In the genomic region with DNA sequence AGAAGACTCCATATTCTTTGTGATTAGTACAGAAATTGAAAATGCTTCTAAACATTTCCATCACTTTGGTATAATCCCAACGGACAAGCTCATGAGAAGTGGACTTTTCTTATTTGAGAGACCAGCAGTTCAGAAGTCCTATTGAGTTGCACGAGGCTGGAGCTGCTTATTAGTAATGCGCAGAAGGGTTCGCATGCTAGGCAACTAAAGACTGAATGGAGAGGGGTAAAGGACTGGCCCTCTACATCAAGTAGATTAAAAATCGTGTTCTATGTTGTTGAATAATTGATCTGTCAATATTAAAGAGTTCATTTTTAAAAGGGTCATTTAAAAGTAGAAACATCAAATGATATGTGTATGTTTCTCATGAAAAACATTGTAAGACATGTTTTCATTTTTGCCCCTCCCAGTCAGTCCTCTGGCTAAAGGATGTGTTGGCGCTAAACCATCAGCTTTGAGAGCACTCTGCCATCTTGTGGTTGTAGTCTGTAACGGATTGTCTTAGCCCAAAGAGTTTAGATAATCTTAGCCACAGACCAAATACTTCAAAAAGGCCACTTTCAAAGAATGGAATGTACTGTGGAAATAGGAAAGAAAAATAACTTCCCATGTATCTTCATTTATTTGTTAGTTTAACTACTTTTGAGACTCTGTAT, we compare ENCODE assay signal across 8 mouse cellular contexts. TPM values are rescaled to one million over a fixed set of nuclear protein-coding genes. Genes with fewer than 3 reads are reported as not detected.
A peak's percentile ranks its signal among the peaks of the same experiment; 100 is the strongest.
DNase-seq lines count a peak whose midpoint lies in the region; TF ChIP-seq lines count a peak whose summit lies in the region.

No protein-coding gene starts in this region.

- H3K9me3 ChIP-seq in hindbrain, embryonic 10.5 days = no peaks in the 10 kb centered on the region

- H3K4me1 ChIP-seq in bone marrow macrophage, adult 2 months (ENCODE audit: control insufficient read depth, insufficient read depth, low read length) = peaks cover 5% of the 10 kb centered on the region
- H3K4me1 ChIP-seq in embryonic fibroblast, embryonic 13.5 days (ENCODE audit: control insufficient read depth, insufficient read depth, low read length) = no peaks in the 10 kb centered on the region; the same call in 1 of the 2 replicates
- peaks cover 12% of the 10 kb centered on the region for H3K4me1 ChIP-seq in hindbrain, embryonic 10.5 days (replicated peaks)

- TF ChIP-seq CTCF in left cerebral cortex, adult 2 months (IDR thresholded peaks at IDR 0.05) = peak; percentile 81
- TF ChIP-seq CTCF in bone marrow macrophage, adult 2 months (IDR thresholded peaks at IDR 0.05; ENCODE audit: low read depth, low read length) = no peak
- TF ChIP-seq CTCF in embryonic fibroblast, embryonic 13.5 days (IDR thresholded peaks at IDR 0.05; ENCODE audit: borderline replicate concordance, insufficient read depth, low read length) = 0 out of 2 replicates have a peak, but pooled peaks have one; percentile 15

- peaks cover 12% of the 10 kb centered on the region for H3K36me3 ChIP-seq in hindbrain, embryonic 10.5 days

- no peak for DNase-seq in left cerebral cortex, adult 2 months (ENCODE audit: extremely low spot score in 1 of 2, low spot score in 2 of 2)
- no peak for DNase-seq in left cerebral cortex, adult 8-10 months (ENCODE audit: low spot score in 2 of 2)
- DNase-seq in hindbrain, embryonic 10.5 days (ENCODE audit: low spot score) = peak; percentile 38
- peak; percentile 51 to 62 for DNase-seq in left cerebral cortex, postnatal 14 days (ENCODE audit: low spot score in 2 of 2)
- peak; percentile 70 for DNase-seq in mesoderm, embryonic 11.5 days (ENCODE audit: low read depth, low spot score)
- peak; percentile 6 to 49 for DNase-seq in thymus, postnatal 10 days (ENCODE audit: low spot score in 2 of 2)

- intact Hi-C loops in left cerebral cortex, adult 2 months (cut with DNase I) = loop anchor here (1.0 to 5.0 kb wide), 2 partner anchors 955 to 1089 kb away; no protein-coding TSS in a partner anchor
- intact Hi-C loops in left cerebral cortex, postnatal 14 days (cut with DNase I) = loop anchor here (1.0 kb wide), 1 partner anchor 1089 kb away; no protein-coding TSS in a partner anchor

- H3K27me3 ChIP-seq in hindbrain, embryonic 10.5 days (ENCODE audit: insufficient read depth, poor library complexity, severe bottlenecking) = no peaks in the 10 kb centered on the region

- peak overlapping the region; percentile 13; the same call in 1 of the 2 replicates for H3K27ac ChIP-seq in left cerebral cortex, adult 2 months
- no peak overlapping the region for H3K27ac ChIP-seq in bone marrow macrophage, adult 2 months (ENCODE audit: insufficient read depth, low read depth, low read length)
- peak overlapping the region; percentile 88 for H3K27ac ChIP-seq in embryonic fibroblast, embryonic 13.5 days (ENCODE audit: insufficient read depth, low read length)
- peak overlapping the region; percentile 88 for H3K27ac ChIP-seq in hindbrain, embryonic 10.5 days

- peak overlapping the region; percentile 79 for H3K4me3 ChIP-seq in left cerebral cortex, adult 2 months
- H3K4me3 ChIP-seq in bone marrow macrophage, adult 2 months (ENCODE audit: insufficient read depth, low read length) = peak overlapping the region; percentile 19; the same call in 1 of the 2 replicates
- peak overlapping the region; percentile 93; the same call in 1 of the 2 replicates for H3K4me3 ChIP-seq in embryonic fibroblast, embryonic 13.5 days (ENCODE audit: insufficient read depth, low read length)
- H3K4me3 ChIP-seq in hindbrain, embryonic 10.5 days = peak overlapping the region; percentile 83

- TF ChIP-seq POLR2A in bone marrow macrophage, adult 2 months (IDR thresholded peaks at IDR 0.05; ENCODE audit: borderline replicate concordance, low read depth, low read length) = no peak
- TF ChIP-seq POLR2A in embryonic fibroblast, embryonic 13.5 days (IDR thresholded peaks at IDR 0.05; ENCODE audit: low read depth, low read length) = no peak

- 46% methylated on average over 7 of the region's 7 CpGs for WGBS in hindbrain, embryonic 10.5 days

RNA-seq across cellular contexts. Expression of a gene that starts 0.8 kb away (rescaled TPM):
- total RNA-seq in left cerebral cortex, adult 2 months (2021) = 10 to 100 TPM; 15.2 to 16.9 TPM
- total RNA-seq in left cerebral cortex, adult 8-10 months (2022) = 10 to 100 TPM; 16.1 to 21.2 (median 18.3) TPM
- 22.6 and 37.1 TPM in 2 replicates for polyA plus RNA-seq in bone marrow macrophage, adult 2 months (2012; ENCODE audit: insufficient read depth, insufficient read length, missing spikeins)
- 23.8 and 29.5 TPM in 2 replicates for polyA plus RNA-seq in embryonic fibroblast, embryonic 13.5 days (2011; ENCODE audit: insufficient read length, low read depth, missing spikeins)
- polyA plus RNA-seq in hindbrain, embryonic 10.5 days (2016; fragmentation: Nextera tagmentation; extraction: Ambion mirVana) = 113 and 121 TPM in 2 replicates
- total RNA-seq in left cerebral cortex, postnatal 14 days (2021) = 10 to 100 TPM; 15.6 to 15.7 TPM

RNA-seq across cellular contexts. Expression of a gene that starts 25.4 kb away (rescaled TPM):
- 10 to 100 TPM; 13.0 to 13.5 TPM for total RNA-seq in left cerebral cortex, adult 2 months (2021)
- 10 to 100 TPM in 3 of 4 experiments, 1 to 10 TPM in 1; 9.6 to 14.7 (median 12.2) TPM for total RNA-seq in left cerebral cortex, adult 8-10 months (2022)
- polyA plus RNA-seq in bone marrow macrophage, adult 2 months (2012; ENCODE audit: insufficient read depth, insufficient read length, missing spikeins) = not detected in 2 replicates
- polyA plus RNA-seq in embryonic fibroblast, embryonic 13.5 days (2011; ENCODE audit: insufficient read length, low read depth, missing spikeins) = 0.30 and 0.44 TPM in 2 replicates
- polyA plus RNA-seq in hindbrain, embryonic 10.5 days (2016; fragmentation: Nextera tagmentation; extraction: Ambion mirVana) = 0.81 and 0.86 TPM in 2 replicates
- 10 to 100 TPM; 10.5 to 11.7 TPM for total RNA-seq in left cerebral cortex, postnatal 14 days (2021)

RNA-seq across cellular contexts. Expression of a gene that starts 37.2 kb away (rescaled TPM):
- total RNA-seq in left cerebral cortex, adult 2 months (2021) = not detected
- total RNA-seq in left cerebral cortex, adult 8-10 months (2022) = under 1 TPM in 2 of 4 experiments, not detected in 2; 0.18 to 0.30 TPM
- not detected in 2 replicates for polyA plus RNA-seq in bone marrow macrophage, adult 2 months (2012; ENCODE audit: insufficient read depth, insufficient read length, missing spikeins)
- 30.6 and 110 TPM in 2 replicates for polyA plus RNA-seq in embryonic fibroblast, embryonic 13.5 days (2011; ENCODE audit: insufficient read length, low read depth, missing spikeins)
- 0.51 TPM in 1 of 2 replicates, not detected in the other for polyA plus RNA-seq in hindbrain, embryonic 10.5 days (2016; fragmentation: Nextera tagmentation; extraction: Ambion mirVana)
- total RNA-seq in left cerebral cortex, postnatal 14 days (2021) = not detected

Comparison
In these comparisons a context has a peak if more than half of its experiments do, and no peak if none do; other contexts are left out.
1. DNase-seq: peak in hindbrain, embryonic 10.5 days (single experiment), left cerebral cortex, postnatal 14 days (2 of 2), mesoderm, embryonic 11.5 days (single experiment) and thymus, postnatal 10 days (2 of 2); none in left cerebral cortex, adult 2 months (0 of 2) and left cerebral cortex, adult 8-10 months (0 of 2).
2. H3K4me3 ChIP-seq: peak in every context shown above with its lines; median percentile 93 in embryonic fibroblast, embryonic 13.5 days; 83 in hindbrain, embryonic 10.5 days; 79 in left cerebral cortex, adult 2 months; 19 in bone marrow macrophage, adult 2 months.